Mouse (Mus musculus) brain, adult 2 months (tissue): ENCODE results near the gene Coro2a.

ENCODE experiments used
- DNase-seq: peaks from one replicate; pipeline ENCODE4 v3.0.0; 2011; ENCODE audit warnings: low read depth, low spot score

The Coro2a gene

DNA sequence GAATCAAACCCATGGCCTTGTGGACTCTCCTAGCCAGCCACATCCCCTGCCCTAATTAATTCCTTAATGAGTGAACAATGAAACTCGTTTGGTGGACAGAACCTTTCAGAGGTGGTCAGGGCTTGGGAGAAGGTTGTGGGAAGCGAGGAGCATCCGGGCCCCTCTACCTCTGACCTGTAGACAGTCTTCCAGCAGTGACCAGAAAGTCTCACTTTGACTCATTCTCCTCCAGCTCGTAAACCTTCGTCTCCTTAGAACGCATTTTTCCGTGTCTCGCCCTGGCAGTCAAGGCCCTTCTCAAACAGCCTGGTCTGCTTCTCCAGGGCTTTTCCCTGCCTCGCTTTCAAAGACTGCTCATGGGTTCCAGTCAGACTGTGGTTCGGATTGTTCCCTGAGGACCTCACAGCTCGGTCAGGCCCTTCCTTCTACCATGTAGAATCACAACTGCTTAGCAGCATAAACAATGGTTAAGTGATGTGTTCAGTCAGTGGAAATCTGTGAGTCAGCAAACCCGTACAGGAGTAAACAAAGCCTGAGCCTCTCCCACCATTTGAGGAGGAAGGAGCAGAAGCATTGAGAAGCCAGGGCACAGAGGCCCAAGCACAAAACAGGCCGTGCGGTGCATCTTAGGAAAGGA, 41.8 kb downstream of the Coro2a start:
- no peak for DNase-seq

DNA sequence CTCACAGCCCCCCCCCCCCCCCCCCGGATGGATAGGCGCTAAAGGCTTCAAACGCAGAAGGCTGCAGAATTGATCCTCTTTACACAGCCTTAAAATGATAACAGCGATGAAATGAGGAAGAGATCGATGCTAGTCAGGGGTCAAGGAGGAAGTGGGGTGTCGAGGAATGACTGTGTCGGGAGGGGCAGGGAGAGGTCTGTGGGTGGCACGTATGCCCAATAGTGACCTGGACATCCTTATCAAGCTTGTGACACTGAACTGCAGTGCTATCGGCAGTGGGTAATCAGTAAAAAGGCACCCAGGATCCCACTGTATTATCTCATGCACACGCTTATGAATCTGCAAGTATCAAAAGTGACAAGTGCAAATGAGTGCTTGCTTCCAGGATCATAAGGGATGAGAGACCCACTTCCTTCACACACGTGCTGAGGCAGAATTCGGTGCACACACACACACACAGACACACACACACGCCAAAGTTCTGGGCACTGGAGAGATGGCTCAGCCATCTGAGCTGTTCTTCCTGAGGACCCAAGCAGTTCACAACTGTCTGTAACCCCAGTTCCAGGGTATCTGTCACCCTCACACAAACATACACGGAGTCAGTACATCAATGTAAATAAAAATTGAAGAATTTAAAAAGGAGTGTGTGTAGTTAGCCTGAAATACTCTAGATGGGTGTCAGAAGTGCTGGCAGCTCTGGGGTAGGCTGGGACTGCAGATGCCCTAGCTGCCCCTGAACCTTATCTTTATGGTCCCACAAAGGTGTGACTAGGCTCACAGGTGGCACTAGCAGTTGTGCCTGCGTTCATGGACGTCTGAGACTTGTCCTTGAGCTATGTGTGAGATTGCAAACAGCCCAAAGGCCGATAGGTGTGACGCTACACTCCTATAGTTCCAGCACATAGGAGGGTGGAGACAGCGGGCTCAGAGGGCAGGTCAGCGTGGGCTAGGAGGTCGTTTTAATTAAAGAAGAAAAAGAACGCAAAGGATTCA, 43.0 kb downstream of the Coro2a start:
- DNase-seq: no peak

DNA sequence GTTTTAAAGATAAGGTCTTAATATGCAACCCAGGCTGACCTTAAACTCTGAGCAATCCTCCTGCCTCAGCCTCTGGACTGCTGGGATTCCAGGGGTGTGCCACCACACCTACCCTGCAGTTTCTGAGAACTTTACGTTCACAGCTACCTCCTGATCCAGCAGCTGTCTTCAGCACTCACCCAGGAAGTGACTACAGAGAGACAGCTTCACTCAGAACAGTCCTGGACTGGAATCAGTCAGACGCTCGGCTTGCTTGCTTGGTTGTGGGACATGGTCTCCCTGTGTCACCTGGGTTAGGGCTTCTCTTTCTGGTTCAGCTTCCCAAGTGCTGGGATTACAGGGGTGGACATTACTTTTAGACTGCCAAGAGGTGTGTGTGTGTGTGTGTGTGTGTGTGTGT, 45.1 kb downstream of the Coro2a start:
- DNase-seq: no peak

DNA sequence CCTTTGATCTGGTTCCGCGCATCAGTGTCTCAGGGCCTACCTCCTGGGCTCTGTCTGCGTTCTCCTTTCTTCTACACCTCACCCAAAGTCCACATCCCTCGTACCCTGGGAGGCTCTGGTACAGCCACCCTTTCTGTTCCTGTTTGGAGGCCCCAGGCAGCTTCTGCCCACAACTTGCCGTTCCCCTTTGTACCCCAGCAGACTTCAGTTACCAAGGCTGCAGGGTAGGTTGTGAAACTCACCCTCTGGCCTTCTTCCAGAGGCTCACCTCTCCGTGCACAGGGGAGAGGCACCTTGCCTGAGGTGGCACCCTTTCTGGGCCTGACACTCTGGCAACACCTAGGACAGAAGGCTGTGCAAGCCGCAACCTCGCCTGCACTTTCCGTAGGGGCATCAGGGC, 46.2 kb downstream of the Coro2a start:
- peak; percentile 17 for DNase-seq

DNA sequence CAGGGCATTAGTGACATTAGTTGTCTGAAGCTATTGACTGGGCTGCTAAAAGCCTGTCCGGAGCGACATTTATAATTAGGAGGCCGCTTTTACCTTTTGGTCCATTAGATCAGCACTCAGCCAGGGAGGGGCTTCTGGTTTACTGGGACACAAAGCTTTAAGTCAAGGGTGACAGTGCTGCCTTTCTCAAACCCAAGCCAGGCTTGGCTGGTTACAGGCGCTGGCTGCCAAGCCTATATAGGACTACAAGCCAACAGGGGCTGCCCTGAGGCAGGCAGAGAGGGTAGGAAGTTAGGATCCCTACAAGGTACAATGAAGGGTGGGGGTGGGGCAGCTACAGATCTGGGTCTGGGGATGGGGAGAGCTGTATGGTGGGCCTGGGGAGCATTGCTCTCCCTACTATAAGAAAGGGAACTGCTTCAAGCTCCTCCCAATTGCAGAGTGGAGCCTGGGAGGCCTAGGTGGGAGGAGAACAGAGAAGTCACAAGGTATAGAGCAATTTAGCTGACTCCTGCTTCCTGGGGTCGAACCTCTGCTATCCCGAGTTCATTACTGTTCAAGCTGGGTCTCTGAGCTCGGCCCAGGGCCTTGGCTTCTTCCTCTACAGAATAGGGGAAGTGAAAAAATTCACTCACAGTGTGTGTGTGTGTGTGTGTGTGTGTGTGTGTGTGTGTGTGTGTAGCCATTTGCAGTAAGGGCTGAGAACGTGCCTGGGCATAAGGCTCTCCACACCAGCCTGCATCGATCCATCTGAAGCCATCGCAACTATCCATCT, 47.5 kb downstream of the Coro2a start:
- DNase-seq: peak; percentile 39

DNA sequence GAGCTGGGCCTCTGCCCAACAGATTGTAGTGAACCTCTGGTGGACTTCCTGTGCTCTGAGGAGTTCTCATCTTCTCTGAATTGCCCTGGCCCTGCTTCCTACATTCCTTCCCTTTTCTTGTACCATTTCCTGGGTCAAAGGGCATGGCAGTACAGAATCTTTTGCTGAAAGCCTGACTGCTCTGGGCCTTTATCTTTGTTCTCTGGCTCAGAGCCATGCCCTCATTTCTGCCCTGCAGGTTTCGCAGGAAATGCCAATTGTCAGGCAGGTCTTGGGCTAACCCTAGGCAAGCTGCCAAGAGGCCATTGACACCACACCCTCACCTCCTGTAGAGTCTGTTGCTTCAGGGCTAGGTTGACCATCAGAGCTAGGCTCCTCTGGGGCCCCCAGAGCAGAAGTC, 48.1 kb downstream of the Coro2a start:
- DNase-seq: peak; percentile 96

DNA sequence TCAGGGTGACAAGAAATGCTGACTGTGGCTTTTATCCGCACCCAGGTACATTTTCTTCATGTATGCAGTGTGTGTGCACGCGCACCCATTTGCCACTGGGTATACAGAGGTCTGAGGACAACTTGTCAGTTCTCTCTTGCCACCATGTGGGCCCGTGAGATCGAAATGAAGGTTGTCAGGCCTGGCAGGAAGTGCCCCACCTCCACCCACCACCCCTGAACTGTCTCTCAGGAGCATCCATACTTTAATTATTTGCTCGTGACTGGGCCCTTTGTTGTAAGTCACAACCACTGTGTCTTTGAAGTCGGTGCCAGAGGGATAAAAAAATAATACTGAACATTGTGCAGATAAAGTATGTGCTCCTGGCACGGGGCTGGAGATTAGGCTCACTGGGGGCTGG, 51.6 kb downstream of the Coro2a start:
- DNase-seq: no peak

DNA sequence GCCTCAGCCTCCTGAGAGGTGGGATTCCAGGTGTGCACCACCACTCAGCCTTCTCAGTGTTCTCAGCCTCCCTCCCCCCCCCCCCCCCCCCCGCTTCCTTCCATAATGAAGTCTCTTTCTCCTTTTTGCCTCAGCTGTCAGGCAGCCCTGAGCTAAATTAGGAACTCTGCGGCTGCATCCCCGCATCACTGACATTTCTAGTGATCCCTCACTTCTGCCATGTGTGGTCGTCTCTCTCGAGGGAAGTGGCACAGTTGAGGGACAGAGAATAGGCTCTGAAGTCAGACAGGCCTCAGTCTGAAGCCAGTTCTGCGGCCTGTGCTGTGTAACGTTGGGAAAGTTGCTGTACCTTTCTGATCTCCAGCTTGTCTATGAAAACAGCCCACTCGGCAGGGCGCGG, 52.0 kb downstream of the Coro2a start:
- DNase-seq: no peak

DNA sequence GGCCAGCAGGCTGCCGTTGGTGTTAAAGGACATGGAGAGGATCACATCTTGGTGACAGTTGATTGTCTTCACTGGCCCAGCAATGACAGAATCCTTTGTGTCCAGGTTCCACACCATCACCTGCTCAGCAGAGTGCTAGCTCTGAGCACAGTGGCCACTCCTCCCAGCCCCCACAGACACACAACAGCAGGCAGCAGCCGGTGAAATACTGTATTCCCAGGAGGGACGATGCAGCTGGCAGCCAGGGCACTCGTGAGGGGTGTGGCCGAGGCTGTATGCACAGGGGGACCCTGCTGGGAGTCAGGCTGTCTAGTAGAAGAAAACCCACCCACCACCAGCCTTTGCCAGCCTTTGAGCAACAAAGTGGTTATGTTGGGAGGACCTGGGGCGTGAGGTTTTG, 55.3 kb downstream of the Coro2a start:
- DNase-seq: no peak

DNA sequence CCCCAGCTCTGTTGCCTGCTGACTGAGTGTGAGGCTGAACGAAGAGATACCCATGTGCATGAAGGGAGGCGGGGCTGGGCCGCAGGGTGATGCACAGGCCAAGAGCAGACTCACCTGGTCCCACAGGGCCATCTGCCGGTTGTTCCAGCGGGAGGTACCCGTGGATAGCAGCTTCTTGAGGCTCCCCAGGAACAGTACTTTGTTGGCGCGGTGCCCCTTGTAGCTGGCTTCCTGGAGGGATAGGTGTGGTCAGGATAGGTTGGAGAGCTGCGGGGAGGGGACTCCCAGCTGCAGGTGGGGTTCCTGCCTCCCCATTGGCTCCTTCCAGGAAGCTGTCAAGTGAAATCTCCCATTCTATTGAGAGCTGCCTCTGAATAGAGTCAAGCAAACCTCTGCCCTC, 56.5 kb downstream of the Coro2a start:
- peak; percentile 39 for DNase-seq

DNA sequence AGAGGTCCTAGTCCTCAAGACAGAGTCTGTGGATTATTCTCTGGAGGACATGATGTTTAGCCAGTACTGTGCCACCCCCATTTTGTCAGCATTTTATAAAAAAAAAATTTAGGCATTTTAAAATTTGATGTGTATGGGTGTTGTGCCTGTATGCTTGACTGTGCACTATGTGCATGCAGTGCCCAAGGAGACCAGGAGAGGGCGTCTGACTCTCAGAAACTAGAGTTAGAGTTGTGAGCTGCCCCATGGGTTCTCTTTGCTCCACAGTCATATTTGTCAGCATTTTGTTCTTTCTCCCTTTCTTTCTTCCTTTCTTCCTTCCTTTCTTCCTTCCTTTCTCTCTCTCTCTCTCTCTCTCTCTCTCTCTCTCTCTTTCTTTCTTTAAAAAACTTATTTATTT, 57.7 kb downstream of the Coro2a start:
- no peak for DNase-seq

DNA sequence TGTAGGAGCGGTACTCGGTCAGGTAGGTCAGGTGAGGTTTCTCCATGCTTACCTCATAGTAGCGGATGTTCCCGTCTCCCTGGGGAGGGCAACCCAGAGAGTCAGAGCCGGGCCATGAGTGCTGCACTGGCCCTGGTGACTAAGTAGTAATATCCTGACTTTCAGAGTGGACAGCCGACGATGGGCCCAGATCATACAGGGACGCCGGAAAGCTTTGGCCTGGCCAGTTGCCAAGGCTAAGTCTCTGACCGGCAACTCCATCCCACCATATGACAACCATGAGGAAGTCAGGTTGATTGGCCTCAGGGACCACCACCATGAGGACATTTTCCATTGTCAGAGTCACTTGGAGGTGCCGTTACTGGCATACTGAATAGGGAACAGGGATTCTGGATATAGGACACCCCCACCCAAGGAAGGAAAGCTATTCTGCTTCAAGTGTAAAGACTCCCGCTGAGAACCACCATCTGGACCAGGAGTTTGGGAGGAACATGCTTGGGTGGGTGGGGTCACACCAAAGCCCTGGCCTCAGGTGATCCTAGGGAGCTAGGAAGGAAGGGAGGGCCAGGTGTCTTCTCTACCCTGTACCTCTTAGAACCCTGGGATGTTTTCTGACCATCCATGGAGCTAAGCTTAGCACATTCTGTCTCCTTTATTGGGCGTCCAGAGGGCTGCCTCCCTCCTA, 58.5 kb downstream of the Coro2a start:
- no peak for DNase-seq

DNA sequence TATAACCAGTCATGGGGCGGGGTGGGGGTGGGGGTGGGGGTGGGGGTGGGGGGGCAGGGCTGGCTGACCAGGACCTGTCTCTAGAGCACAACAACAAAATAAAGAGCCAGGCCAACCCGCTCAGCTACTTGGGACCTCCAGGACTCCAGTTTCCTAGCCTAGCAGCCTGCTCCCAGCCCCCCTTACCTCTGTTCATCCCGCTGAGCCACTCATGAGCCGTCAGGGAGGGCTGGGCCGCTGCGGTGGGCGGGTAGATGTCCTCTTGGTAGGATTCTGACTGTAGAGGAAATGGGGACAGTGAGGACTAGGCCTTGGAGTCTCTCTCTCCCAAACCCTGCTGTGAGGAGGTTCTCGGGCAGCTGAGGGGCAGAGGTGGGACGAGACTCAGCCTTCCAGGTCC, 60.3 kb downstream of the Coro2a start:
- DNase-seq: no peak

DNA sequence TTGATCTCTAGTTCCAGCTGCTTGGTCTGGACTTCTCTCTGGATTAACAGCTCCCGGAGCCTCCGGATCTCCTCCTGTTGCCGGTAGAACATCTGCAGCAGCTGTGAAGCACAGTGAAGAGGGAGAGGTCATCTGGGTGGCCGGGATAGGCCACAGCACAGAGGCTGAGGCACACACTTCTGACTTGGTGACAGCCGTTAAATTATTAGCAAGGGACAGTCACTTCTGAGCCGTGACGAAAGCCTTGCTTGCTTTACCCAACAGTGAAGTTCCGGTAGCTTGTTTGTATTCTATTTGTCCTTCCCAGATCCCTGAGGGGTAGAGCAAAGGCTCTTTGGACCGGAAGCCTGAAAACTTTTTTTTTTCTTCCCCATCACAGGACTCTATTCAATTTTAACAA, 62.8 kb downstream of the Coro2a start:
- DNase-seq: no peak

DNA sequence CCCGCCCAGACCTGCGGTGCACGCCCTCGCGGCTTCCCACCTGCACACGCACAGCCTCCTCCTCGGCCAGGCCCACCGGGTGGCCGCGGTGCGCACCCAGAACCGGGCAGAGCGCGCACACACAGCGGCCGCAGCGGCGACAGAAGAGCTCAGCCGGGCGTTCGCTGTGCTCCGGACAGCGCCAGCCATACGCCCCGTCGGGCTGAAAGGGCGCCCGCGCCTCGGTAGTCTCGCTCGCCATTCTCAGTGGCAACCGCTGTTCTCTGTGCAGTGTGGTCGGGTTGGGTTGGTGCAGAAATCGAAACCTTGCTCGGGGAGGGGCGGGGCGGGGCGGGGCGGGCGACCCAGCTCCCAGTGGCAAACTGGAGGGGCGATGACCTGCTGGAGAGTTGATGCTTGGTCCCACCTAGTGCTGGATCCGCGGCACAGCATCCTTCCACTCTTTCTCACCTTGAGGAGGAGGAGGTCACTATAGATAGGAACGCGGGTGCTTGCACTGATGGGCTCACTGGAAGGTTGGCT, 66.1 kb downstream of the Coro2a start, which contains the start of gene Trim14:
TSS of gene Trim14 (minus strand) at position 302 of the 522 bp plus-strand sequence.
- DNase-seq: peak; percentile 37

DNA sequence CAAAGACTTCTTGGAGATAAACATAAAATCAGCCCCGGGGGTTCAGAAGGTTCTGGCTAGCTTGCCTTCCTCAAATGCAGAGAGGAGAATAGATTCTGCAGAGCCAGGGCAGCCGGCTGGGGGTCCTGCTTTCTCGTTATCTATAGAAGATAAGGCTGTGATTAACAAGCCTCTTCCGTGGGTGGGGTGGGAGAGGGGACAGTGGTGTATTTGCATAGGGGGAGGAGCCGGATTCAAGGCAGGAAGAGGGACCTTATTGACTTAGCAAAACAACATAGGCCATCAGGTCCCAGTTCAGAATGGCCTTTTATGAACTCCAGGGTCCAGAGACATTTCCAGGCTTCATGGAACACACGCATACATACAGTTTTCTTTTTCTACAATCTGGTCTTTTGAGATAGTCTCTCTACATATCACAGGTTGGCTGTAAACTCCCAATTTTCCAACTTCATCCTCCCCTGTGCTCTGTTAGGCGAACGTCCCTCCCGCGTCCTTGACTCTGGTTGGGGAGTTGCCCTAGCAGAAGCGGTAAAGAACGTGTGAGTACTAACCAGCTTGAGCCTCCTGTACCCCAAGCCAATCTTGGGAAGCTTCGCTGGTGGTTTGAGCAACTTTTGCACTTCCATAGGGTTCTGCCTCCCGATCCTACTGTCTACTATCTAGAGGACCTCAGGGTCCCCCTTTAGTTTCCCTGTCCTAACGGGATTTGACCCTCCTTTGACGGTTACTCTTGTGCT, 66.7 kb downstream of the Coro2a start:
- DNase-seq: no peak

DNA sequence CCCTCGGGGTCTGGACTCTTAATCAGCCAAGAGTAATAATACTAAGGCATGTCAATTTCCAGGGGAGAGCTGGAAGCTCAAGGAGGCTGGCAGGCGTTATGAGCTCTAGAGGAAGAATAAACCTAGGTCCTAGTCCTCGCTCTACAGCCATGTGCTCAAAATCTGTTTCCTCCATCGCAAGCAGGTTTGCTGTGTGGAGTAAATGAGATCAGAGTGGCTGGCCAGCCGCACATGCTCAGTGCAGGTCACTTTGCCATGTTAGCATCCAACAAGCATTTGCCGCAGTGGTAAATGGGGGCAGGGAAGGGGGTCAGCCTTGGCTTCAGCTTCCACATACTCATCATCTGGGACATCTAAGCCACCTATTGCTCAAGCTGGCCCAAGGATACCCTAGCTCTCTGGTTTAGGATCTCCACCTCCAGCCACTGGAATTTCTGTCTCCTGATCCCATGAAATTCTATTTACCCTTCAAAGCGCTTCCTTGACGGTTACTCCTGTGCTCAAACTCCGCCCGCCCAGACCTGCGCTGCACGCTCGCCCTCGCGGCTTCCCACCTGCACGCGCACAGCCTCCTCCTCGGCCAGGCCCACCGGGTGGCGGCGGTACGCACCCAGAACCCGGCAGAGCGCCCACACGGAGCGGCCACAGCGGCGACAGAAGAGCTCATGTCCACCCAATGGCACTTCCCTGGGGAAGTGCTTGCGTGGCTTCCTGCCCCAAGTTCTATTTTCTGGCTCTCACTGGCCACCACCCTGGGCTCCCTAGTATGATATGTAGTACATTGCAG, 67.9 kb downstream of the Coro2a start:
- DNase-seq: peak; percentile 18

DNA sequence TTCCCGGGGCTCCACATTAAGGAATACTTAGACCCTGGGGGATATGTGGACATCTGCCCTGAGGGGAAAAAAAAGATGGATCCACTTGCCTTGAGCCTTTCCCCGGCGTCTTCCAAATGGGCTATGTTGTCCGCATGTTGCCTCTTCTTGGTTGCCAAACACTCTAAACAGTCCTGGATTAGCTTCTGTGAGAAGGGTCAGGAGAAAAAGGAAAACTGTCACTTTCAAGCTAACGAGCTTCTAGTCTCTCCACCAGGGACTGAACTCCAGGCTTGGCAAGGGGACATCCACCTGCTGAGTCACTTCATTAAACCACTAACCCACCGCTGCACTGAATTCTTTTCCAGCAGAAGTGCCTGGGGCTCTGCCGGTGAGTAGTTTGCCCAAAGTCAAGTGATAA, 69.1 kb downstream of the Coro2a start:
- DNase-seq: no peak

DNA sequence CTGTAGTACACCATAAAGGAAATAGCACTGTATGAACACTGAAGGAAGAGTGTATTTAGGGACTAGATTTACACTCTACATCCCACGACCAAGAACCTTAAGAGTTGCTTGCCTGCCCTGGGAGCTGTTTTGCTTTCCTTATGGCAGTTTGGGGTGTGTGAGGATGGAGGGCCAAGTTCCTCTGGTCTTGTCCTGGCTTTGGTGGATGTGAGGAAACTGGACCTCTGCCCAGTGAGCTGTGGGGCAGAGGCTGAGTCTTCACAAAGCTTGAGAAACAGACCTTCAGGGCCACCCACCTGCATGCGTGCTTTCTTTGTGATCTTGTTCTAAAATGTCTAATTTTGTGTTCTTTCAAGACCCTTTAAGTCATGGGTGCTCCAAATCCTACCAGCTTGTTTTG, 69.5 kb downstream of the Coro2a start:
- no peak for DNase-seq

DNA sequence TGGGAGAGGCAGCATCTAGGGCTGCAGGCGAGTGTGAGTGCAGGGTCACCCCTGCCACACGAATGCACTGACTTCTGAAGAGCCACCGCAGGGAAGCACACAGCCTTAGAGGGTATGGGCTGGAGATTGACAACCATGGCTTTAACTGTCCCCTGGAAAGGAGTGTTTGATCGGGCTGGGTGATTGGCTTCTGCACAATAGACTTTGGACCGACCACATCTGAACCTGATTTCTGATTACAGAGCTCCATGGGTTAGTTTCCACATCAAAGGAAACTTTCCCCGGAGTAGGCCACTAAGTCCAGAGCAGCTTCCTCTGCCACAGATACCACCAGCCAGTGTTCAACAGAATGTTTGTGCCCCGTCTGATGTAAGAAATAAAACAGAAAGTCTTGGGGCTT, 72.3 kb downstream of the Coro2a start:
- DNase-seq: no peak
